Mouse (Mus musculus) R1 (cell line): Measurements from ENCODE around the gene Tas1r3.
A peak's percentile ranks its signal among the peaks of the same experiment; 100 is the strongest.

Source experiments
- DNase-seq: peaks from one replicate; pipeline ENCODE4 v3.0.0-alpha.2; 2018; ENCODE audit warnings: low read depth, low spot score

The Tas1r3 gene

GRCm38 (mm10) chr4:155887674-155888073, 24.5 kb upstream of the Tas1r3 start:
- no peak for DNase-seq

DNA sequence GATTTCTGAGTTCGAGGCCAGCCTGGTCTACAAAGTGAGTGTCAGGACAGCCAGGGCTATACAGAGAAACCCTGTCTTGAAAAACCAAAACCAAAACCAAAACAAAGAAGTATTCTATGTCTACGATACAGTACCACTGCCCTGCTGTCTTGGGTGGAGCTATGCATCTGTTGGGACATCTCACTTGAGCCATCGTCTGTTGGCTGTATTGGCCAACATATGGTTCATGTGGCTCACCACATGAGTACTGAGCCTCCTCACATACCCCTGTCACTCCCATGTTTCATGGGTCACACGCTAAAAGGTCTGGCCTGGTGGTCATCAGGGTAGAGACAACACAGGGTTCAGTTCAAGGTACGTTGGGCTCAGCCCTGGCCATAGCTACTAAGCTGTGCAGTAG, 23.2 kb upstream of the Tas1r3 start:
- DNase-seq, result no peak

DNA sequence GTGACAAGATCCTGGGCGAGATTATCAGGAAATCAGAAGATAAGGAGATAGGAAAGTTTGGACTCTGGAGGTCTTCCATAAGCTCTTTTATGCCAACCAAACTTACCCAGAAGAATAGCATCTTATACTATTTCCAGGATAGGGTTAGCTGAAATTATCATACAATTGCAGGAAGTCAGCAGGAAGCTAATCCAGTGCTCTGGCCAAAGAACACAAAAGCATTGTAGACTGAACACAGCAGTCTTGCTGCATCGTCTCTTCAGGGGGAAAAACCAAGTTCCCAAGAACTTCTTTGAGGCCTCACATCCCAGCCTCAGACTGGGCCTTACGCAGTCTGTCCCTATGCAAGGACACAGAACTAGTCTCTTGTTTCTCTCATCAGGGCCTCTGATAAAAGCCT, 20.4 kb upstream of the Tas1r3 start:
- DNase-seq, result no peak

GRCm38 (mm10) chr4:155871404-155871803, 8.2 kb upstream of the Tas1r3 start:
- no peak for DNase-seq

- DNase-seq, result peak; percentile 96
Measured at GRCm38 (mm10) chr4:155869317-155870033, 6.3 kb upstream of the Tas1r3 start, which contains the start of the genes Cptp and Ints11. Gene Cptp (minus strand): TSS chr4:155869440. Gene Ints11 (plus strand): TSS chr4:155869546.

- no peak for DNase-seq
Measured at GRCm38 (mm10) chr4:155868614-155869298, 5.6 kb upstream of the Tas1r3 start.

DNA sequence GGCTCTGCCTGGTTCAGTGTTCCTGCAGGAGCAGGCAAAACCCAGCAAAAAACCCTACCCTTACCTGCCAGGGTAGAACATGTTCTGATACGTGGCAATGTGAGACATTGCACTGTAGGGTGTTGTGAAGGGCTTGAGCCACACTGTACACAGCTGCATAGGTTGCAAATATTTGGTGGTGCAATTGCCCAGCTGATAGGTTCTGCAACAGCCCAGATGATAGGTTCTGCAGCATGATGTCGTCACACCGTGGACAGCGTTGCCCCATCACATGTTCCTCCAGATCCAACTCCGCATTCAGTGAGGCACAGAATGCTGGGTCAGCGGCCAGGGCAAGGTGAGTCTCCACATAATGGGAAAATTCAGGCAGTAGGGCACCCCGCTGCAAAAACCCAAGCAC, 1.4 kb downstream of the Tas1r3 start:
- DNase-seq, result no peak

DNA sequence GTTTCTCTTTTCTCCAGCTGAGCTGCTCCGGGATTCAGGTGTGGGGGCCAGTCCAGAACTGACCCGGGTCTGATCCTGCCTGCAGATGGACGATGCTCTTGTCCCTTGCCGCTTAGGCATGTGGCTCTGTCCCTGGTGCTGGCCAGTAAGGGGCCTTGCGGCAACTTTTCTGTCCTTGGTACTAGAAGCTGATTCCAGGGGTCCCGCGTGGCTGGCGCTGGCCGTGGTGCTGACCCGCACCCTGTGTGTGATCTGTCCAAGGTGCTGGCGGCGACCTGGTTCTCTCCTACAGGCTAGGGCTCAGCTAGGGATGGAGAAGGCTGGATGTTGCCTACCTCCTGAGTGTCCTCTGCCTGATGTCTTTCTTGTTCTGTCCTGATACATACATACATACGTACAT, 3.8 kb downstream of the Tas1r3 start:
- peak; percentile 84 for DNase-seq

GRCm38 (mm10) chr4:155856881-155857280, 6.3 kb downstream of the Tas1r3 start:
- no peak for DNase-seq

DNA sequence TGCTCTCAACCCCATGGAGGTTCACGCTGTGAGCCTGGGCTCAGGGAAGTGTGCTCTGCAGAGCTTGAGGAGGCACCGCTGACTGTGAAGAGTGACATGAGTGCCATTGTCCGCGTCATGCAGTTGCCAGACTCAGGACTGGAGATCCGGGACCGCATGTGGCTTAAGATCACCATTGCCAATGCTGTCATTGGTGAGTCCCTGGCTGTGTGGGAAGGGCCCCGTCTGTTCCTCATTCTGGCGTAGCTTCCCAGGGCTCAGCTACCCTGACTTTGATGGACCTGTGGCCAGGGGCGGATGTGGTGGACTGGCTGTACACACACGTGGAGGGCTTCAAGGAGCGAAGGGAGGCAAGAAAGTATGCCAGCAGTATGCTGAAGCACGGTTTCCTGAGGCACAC, 7.1 kb downstream of the Tas1r3 start:
- DNase-seq, result no peak

- DNase-seq, result no peak
Measured at GRCm38 (mm10) chr4:155854991-155855390, 8.2 kb downstream of the Tas1r3 start.

- no peak for DNase-seq
Measured at GRCm38 (mm10) chr4:155853421-155853820, 9.7 kb downstream of the Tas1r3 start.

DNA sequence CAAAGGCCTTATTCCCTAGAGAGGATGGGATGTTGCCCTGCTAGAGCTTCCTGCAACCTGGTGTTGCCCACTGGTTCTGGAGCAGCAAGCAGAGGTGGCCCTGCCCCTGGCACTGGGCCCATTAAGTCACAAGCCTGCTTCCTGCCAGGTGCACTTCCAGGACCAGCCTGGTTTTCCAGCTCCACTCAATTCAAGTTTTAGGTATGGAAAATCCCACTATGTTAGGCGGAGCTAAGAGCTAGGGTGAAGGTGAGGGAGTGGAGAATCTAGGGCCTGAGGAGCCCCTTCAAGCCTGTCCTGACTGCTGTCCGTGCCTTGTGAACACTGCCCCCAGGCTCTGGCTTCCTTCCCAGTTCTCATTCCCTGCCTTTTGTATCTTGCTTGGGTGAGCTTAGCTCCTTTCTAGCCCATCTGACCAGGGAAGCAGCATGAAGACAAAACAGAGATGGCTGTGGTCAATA, 11.2 kb downstream of the Tas1r3 start:
- DNase-seq, result no peak

GRCm38 (mm10) chr4:155851368-155851767, 11.8 kb downstream of the Tas1r3 start:
- no peak for DNase-seq

DNA sequence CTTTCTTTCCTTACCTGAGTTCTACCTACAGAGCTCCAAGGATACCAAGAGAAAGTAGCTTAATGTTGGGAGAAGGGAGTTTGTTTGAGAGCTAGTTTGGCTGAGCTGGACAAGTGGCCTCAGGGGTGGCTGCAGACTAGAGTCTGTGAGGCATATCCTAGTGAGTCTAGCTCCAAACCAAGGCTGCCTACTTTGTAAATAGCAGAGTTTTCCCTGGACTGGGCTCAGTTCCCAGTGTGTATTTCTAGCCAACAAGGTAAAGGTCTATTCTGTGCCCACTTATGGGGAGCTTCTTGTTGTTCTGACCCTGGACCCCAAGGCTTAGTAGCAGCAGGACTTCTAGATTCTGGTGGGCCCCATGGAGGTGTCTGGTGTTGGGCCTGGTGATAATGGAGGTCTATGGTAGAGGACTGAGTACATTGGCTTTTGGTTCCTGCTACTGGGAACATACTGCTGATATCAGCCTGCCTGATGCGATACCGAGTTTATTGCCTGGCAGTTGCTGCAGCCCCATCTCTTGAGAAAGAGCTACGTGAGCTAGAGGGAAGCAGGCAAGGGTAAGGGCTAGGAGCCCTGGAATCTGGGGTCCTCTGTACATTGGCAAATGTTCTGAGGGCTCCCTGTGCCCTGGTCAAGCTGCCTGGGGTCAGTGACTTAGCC, 13.2 kb downstream of the Tas1r3 start:
- no peak for DNase-seq

GRCm38 (mm10) chr4:155849391-155849790, 13.8 kb downstream of the Tas1r3 start:
- no peak for DNase-seq

DNA sequence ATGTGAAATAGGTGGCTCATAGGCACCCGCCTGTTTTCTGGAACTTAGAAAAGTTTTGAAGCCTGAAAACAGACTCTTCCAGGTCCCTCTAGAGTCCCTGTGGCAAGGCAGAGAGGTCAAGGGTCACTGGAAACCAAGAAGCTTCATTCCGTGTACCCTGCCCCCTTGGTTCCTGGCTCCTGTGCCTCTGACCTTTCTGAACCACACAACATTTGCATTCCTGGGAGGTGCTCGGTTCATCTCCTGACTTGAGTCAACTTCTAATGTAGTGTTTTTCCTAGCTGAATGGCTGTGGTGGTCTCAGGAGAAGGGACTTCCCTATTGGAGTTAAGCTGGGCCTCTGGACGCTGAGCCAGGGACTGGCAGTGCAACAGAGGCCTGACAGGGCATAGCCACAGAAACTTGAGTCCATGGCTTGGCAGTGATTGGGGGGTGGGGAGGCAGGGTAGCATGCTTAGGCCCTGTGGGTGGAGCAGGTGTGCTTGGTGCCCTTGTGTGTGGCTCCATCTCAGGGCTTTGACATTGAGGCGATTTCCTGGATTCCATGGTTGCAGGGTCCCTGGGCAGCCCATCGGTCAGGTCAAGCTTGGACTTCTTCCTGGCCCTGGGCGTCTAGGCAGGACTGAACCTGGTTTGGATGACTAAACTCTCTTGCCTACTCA, 14.6 kb downstream of the Tas1r3 start:
- no peak for DNase-seq

DNA sequence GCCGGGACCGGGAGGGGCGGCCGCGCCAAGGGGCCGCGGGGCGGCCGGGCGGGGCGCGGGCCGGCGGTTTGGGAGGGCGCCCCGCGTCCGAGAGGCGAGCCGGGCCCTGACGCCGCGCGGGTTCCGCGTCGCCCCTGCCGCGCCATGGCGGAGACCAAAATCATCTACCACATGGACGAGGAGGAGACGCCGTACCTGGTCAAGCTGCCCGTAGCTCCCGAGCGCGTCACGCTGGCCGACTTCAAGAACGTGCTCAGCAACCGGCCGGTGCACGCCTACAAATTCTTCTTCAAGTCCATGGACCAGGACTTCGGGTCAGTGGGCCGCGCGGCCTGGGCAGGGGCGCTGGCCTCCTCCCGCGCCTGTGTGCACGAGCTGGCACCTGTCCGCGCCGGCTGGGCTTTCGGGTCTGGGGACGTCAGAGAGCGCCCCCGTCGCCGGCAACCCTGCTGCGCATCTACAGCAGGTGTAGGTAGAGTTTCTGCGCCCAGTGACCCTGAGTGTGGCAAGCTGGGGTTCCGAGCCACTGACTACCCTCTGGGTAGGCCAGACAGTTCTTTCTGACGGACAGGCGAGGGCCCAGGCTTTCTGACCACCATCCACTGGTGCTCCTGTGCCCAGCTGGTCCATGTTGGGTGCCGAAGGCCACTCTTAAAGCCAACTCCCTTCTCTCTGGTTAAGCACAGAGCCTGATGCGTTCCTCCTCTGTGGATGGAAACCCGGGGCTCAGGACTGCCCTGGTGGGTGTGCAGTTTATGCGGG, 15.4 kb downstream of the Tas1r3 start:
- peak; percentile 45 for DNase-seq

DNA sequence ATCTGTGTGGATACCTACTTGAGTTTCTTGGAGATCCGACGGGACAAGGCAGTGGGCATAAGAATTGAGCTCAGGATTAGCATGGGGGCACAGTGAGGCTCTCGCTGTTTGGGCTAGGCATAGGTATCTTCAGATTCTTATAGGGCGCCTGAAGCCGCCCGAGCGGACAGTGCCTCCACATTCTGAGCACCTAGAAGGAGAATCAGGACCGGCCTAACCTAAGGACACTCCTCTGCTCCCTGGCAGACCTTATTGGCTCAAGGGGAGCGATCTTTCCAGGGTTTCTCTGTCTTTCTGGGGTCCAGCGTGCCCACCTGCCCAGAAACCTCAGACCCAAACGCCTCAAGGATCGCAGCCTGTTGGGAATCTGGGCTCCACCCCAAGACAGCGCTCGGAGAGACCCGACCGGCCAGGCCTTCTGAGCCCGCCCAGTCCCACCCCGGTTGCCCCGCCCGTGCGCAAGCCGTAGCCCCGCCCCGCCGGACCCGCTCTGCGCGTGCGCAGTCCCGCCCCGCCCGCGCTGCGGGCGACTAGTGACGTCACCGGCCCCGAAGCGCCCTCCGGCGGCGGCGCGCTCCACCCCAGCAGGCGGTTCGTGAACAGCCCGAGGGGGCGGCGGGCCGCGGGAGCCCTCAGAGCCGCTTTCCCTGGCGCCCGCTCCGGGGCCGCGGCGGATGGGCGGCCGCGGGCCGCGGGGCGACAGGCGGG, 16.1 kb downstream of the Tas1r3 start, which contains the start of gene Dvl1:
Gene Dvl1, plus strand, starts transcription at position 532 of the 708 bp plus-strand sequence.
- DNase-seq, result peak; percentile 82

DNA sequence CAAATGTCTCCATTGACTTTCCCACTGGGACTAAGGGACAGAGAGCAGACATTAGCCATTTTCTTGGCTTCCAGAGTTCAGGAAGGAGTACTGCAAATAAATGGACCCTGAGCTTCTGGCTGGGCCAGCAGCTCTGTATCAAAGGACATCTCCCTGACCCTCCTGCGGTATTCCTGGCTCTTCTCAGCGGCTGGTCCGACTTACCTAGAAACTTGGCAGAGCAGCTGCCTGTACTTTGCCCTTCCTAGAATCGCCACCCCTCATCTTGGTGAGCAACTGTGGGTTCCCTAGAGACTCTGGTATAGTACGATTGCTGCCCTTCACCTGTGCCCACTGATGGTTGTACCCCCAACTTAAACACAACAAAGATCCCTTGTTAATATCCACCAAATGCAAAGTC, 19.9 kb downstream of the Tas1r3 start:
- DNase-seq, result no peak
